Mouse (Mus musculus) cortical plate, adult 2 months (tissue): ENCODE results near the gene Gm10282.

Experiments
- CTCF ChIP-seq: fragments of 200-500 bp; IDR thresholded peaks from 2 replicates; pipeline ENCODE4 v1.5.1; 2011; ENCODE audit warnings: mild to moderate bottlenecking, control low read depth, low read length; ENCODE audit not compliant: insufficient read depth; ENCODE audit errors: extremely low read depth
- POLR2A ChIP-seq: fragments of 200-500 bp; IDR thresholded peaks from 2 replicates; pipeline ENCODE4 v1.6.1; 2011; ENCODE audit warnings: mild to moderate bottlenecking, low read length, control low read depth; ENCODE audit not compliant: insufficient read depth; ENCODE audit errors: extremely low read depth

GRCm38 (mm10) chr8:72303633-72304032 lies 1.4 kb downstream of the Gm10282 start:
- no peak for TF ChIP-seq CTCF
- TF ChIP-seq POLR2A: no peak
